Mouse (Mus musculus) limb, embryonic 11.5 days (tissue): ENCODE results near the gene Bmper. TPM values are rescaled to one million over a fixed set of nuclear protein-coding genes. Genes with fewer than 3 reads are reported as not detected.

Experiments
- ATAC-seq: fragments of 200-750 bp; cut with Nextera tagmentation; 2 replicates; pipeline ENCODE4 v1.8.0; 2017; ENCODE audit warnings: low read depth; ENCODE audit not compliant: insufficient number of reproducible peaks, low FRiP score, low TSS enrichment
- DNase-seq: peaks from one replicate; pipeline ENCODE4 v3.0.0-alpha.2; 2015; ENCODE audit warnings: low spot score
- H3K27ac ChIP-seq: fragments of 300-500 bp; sonication (generic); replicated peaks from 2 replicates; pipeline ENCODE4 v1.5.1; 2014; ENCODE audit warnings: low read depth, mild to moderate bottlenecking, low read length
- H3K27me3 ChIP-seq: fragments of 300-500 bp; sonication (generic); 2 replicates; pipeline ENCODE4 v1.6.1; 2014; ENCODE audit warnings: mild to moderate bottlenecking, low read length, mixed read lengths; ENCODE audit not compliant: control insufficient read depth, insufficient read depth
- H3K36me3 ChIP-seq: fragments of 300-500 bp; sonication (generic); 2 replicates; pipeline ENCODE4 v1.6.1; 2014; ENCODE audit warnings: mild to moderate bottlenecking, low read length, moderate library complexity, mixed read lengths; ENCODE audit not compliant: control insufficient read depth, insufficient read depth
- H3K4me1 ChIP-seq: fragments of 300-500 bp; sonication (generic); 2 replicates; pipeline ENCODE4 v1.6.1; 2014; ENCODE audit warnings: low read length, mixed read lengths; ENCODE audit not compliant: control insufficient read depth, insufficient read depth
- H3K4me2 ChIP-seq: fragments of 300-500 bp; sonication (generic); 2 replicates; pipeline ENCODE4 v1.6.1; 2014; ENCODE audit warnings: low read depth, mild to moderate bottlenecking, moderate library complexity; ENCODE audit not compliant: severe bottlenecking
- H3K4me3 ChIP-seq: fragments of 300-500 bp; sonication (generic); 2 replicates; pipeline ENCODE4 v1.5.1; 2014; ENCODE audit warnings: low read depth, low read length
- H3K9ac ChIP-seq: fragments of 300-500 bp; sonication (generic); 2 replicates; pipeline ENCODE4 v1.6.1; 2014; ENCODE audit warnings: mild to moderate bottlenecking, low read length
- H3K9me3 ChIP-seq: fragments of 300-500 bp; sonication (generic); 2 replicates; pipeline ENCODE4 v1.6.1; 2016; ENCODE audit warnings: low read length; ENCODE audit not compliant: control insufficient read depth
- WGBS: fragments of 180-500 bp; shearing (Covaris S2); extraction: QIAGEN DNeasy Blood & Tissue Kit; methylation state at CpG from one replicate; pipeline ENCODE4 v1.1.7; 2014; 5-methylcytosine and 5-hydroxymethylcytosine counted together
- polyA plus RNA-seq: library from polyadenylated mRNA; unstranded; fragments of >200 nt; fragmentation: Nextera tagmentation; extraction: Ambion mirVana; gene quantifications from 2 replicates; pipeline ENCODE4 v1.2.1, GENCODE M21; 2014

Gene Bmper
- polyA plus RNA-seq, 1 experiment from 2014 or later, result 4.9 TPM

DNA sequence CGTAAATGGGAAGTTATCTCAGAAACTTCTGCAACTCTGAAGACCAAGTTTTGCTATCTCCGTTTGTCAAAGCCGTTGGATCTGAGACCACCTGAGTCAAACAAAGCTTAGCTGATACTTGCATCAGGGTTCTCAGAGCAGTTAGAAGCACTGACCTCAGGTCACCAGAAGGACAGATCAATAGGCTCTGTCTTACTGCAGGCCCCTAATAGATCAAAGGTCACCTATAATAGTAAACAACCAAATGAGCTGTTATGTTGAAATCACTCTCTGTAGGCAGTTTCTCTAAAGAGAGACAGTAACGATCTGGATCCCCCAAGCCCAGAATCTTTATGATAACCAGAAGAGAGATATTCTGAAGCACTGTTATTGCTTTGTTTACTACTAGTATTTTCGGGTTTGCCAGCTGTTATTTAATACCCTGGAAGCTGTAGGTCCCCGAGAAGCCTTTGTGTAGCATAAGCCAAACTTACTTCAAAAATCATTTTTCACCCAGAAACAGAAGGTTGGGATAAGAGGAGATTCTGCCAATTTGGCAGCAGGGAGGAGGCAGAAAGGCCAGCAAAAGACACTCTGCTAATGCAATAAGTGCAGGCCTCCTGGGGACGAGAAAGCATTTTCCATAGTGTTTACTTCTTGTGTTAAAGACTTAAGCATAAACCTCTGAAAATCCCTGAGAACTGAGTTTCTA is 224.5 kb downstream of the Bmper start:
- no peaks in the 10 kb centered on the region for H3K9me3 ChIP-seq
- H3K27ac ChIP-seq, result no peak overlapping the region
- ATAC-seq, result no peak
- no peaks in the 10 kb centered on the region for H3K27me3 ChIP-seq
- DNase-seq, result no peak
- 29% methylated on average over 7 of the region's 7 CpGs for WGBS
- H3K4me3 ChIP-seq, result no peak overlapping the region
- H3K9ac ChIP-seq, result no peak overlapping the region
- no peaks in the 10 kb centered on the region for H3K36me3 ChIP-seq
- H3K4me2 ChIP-seq, result no peak overlapping the region
- H3K4me1 ChIP-seq, result no peaks in the 10 kb centered on the region

DNA sequence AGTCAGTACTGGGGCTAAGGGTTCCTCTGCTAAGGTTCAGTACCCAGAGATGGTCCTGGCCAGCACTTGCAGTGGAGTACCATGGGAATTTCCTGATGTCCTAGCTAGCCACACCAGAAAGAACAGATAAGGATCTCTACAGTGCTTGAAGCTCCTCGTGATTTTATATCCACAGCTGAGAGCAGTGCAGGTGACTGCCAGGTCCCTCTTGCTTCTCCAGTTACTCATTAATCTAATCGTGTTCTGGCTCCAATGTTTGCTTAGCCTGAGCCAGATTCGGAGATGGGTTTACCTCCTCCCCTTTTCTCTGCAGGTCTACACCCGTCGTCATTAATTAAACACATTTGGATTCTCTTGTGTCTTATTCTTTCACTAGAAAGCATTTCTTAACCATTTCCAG is 230.4 kb downstream of the Bmper start:
- Histone ChIP-seq H3K36me3 (no peaks in the 10 kb centered on the region), H3K4me1 (no peaks in the 10 kb centered on the region), H3K27me3 (no peaks in the 10 kb centered on the region), H3K9me3 (no peaks in the 10 kb centered on the region), H3K27ac (no peak overlapping the region), H3K4me3 (no peak overlapping the region), H3K4me2 (no peak overlapping the region), H3K9ac (no peak overlapping the region)
- DNase-seq, result no peak
- 54% methylated on average over 5 of the region's 5 CpGs for WGBS
- no peak for ATAC-seq

DNA sequence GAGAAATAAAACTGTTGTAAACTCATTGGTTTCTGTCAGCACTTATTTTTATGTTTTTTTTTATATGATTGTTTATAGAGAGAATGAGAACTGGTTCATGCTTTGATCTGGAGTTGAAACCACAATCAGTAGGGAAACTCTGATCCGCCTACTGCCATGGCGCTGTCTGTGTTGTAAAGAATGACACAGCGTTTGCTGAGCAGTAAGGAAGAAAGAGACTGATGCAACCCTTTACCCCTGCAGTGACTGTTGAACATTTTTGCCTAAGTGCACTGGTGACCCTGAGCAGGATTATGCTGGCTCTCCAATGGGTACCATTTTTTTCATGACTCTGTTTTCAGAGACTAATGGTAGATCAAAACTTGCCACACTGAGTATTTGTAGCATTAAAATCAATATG is 234.3 kb downstream of the Bmper start:
- no peak for DNase-seq
- no peaks in the 10 kb centered on the region for H3K27me3 ChIP-seq
- no peaks in the 10 kb centered on the region for H3K36me3 ChIP-seq
- no peaks in the 10 kb centered on the region for H3K9me3 ChIP-seq
- no peak overlapping the region for H3K4me2 ChIP-seq
- H3K4me1 ChIP-seq, result no peaks in the 10 kb centered on the region
- H3K9ac ChIP-seq, result no peak overlapping the region
- H3K27ac ChIP-seq, result no peak overlapping the region
- no peak for ATAC-seq
- H3K4me3 ChIP-seq, result no peak overlapping the region
- WGBS, result 62% methylated on average over 3 of the region's 3 CpGs

DNA sequence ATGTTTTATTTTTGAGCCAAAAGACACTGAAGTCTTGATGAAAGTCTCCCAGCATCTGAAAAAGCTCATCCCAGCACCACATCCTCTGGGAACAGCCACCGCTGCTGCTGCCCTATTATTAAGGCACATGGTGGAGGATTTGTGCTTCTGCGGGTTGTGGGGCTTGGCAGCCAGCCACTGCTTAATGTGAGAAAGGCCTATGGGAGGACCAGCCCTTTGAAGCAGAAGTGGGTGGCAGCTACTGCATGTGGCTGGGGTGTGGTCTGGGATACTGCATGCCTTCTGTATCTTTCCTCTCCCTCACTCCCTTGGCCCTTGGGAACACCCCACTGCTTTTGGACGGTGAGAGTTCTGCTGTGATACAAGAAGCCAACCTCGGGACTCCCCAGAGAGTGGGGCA is 237.8 kb downstream of the Bmper start:
- H3K36me3 ChIP-seq, result no peaks in the 10 kb centered on the region
- H3K9me3 ChIP-seq, result no peaks in the 10 kb centered on the region
- H3K9ac ChIP-seq, result no peak overlapping the region
- H3K27me3 ChIP-seq, result no peaks in the 10 kb centered on the region
- no peak overlapping the region for H3K4me3 ChIP-seq
- ATAC-seq (no peak), DNase-seq (no peak)
- 70% methylated on average over 4 of the region's 4 CpGs for WGBS
- H3K4me1 ChIP-seq, result no peaks in the 10 kb centered on the region
- no peak overlapping the region for H3K27ac ChIP-seq
- no peak overlapping the region for H3K4me2 ChIP-seq

DNA sequence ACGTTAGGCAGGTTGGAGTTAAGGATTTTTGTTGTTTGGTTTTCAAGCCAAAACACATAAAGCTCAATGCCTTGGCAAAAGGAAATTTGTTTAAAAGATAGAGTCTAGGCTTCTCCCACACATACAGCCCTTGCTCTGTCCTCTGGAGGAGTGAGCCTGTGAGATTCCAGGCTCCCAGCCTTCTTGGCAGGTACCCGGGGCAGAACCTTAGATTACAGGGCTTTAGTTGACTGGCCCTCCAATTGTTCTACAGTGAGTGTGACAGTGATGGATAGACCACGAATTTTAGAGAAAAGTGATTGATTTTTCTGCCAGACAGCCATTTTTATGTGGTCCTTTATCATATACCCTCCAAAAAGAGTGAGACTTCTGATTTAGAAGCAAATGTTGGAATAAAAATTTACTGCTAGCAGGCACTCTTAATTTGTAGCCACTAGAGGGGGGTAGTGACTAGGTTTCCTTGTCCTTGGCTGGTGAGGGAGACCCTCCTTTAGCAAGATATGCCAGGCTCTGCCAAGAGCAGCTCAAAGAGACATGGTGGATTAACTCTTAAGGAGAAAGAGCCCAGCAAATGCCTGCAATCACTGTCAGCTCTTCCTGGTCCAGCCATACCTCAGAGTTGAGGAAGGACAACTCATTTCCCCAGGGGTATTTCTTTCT is 240.2 kb downstream of the Bmper start:
- no peak overlapping the region for H3K4me3 ChIP-seq
- no peak overlapping the region for H3K4me2 ChIP-seq
- ATAC-seq (no peak), DNase-seq (no peak)
- H3K4me1 ChIP-seq, result no peaks in the 10 kb centered on the region
- H3K9me3 ChIP-seq, result no peaks in the 10 kb centered on the region
- no peak overlapping the region for H3K27ac ChIP-seq
- no peaks in the 10 kb centered on the region for H3K27me3 ChIP-seq
- H3K36me3 ChIP-seq, result no peaks in the 10 kb centered on the region
- no peak overlapping the region for H3K9ac ChIP-seq
- WGBS, result 42% methylated on average over 3 of the region's 3 CpGs

DNA sequence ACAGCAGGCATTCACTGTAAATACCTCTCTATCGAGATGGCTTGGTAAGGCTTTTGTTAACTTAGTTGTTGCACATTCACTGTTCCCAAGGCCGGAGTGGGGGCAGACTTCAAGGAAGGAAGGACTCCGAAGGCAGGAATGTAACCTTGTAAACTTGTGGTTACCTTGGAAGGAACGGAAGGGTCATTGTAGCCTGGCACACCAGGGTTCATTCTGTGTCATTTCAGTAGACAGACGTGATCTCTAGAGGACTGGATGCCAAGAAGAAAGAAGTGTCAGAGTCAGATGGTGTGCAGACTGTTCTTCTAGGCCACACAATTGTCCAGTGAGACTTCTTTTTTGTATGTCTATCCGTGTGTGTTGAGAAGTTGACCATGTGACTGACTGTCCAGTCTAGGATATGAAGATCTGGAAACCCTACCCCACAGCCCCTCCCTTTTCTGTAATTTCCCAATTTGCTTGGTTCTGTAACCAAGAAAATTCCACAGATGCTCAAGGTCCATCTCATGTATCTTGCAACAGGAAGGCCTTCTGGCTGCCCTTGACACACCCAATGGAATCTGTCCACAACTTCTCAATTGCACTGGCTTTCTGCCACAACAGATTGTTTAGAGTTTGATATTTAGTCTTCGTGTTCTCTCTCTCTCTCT is 242.2 kb downstream of the Bmper start:
- 84% methylated on average over 7 of the region's 7 CpGs for WGBS
- ATAC-seq (no peak), DNase-seq (no peak)
- Histone ChIP-seq H3K9me3 (no peaks in the 10 kb centered on the region), H3K27ac (no peak overlapping the region), H3K4me2 (no peak overlapping the region), H3K27me3 (no peaks in the 10 kb centered on the region), H3K9ac (no peak overlapping the region), H3K4me1 (no peaks in the 10 kb centered on the region), H3K4me3 (no peak overlapping the region), H3K36me3 (no peaks in the 10 kb centered on the region)

DNA sequence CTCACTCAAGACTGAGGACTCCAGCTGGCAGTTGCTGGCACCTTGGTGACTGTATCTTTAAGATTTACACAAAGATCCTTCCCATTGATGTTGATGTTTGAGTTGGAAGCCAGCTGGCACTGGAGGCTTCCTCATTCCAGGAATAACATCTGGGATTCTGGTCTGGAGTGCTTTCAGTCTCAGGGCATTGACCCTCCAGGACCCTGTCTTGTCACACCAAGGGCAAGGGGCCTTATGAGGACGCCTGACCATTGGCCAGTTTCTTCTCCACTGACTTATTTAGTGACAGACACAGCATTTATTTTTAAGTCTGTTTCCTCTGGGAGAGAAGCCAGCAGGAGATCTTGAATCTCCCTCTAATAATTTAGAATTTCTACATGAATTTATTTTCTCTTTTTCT is 247.0 kb downstream of the Bmper start:
- no peaks in the 10 kb centered on the region for H3K4me1 ChIP-seq
- WGBS, result 48% methylated on average over 1 of the region's 1 CpGs
- no peak overlapping the region for H3K4me3 ChIP-seq
- no peak overlapping the region for H3K27ac ChIP-seq
- ATAC-seq (no peak), DNase-seq (no peak)
- no peak overlapping the region for H3K9ac ChIP-seq
- H3K27me3 ChIP-seq, result no peaks in the 10 kb centered on the region
- no peaks in the 10 kb centered on the region for H3K9me3 ChIP-seq
- H3K36me3 ChIP-seq, result no peaks in the 10 kb centered on the region
- no peak overlapping the region for H3K4me2 ChIP-seq

DNA sequence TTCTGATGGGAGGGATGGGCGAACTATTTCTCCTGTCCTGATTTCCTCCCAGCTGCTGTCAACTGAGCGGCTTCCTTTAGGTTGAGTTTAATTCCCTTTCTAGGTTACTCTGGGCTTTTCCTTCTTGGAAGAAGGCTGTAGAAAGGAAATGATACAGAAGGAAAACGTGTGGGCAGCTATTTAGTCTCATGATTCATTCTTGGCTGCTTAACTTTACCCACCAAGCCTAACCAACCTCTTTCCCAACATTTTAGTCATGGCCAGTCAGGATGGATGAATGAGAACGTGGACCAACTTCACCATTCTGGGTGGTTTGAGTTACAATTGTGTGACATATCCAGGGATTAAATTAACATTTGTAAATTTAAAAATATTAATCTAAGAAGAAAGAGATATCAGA is 263.0 kb downstream of the Bmper start:
- 81% methylated on average over 4 of the region's 4 CpGs for WGBS
- H3K27me3 ChIP-seq, result no peaks in the 10 kb centered on the region
- ATAC-seq, result no peak

More for the DNA sequence above, 263.0 kb downstream of the Bmper start:
- 0 out of 2 replicates have a peak, but pooled peaks cover 3% of the 10 kb centered on the region for H3K4me1 ChIP-seq
- no peaks in the 10 kb centered on the region for H3K9me3 ChIP-seq
- DNase-seq, result no peak
- H3K9ac ChIP-seq, result no peak overlapping the region
- H3K4me2 ChIP-seq, result no peak overlapping the region
- no peak overlapping the region for H3K27ac ChIP-seq
- no peak overlapping the region for H3K4me3 ChIP-seq
- no peaks in the 10 kb centered on the region for H3K36me3 ChIP-seq
